Mouse (Mus musculus) heart, adult 11 months (tissue): ENCODE measurements around the gene Smim6.
A peak's percentile ranks its signal among the peaks of the same experiment; 100 is the strongest.

ENCODE experiments used
- DNase-seq: peaks from one replicate; pipeline ENCODE4 v3.0.0; 2022

Smim6 gene

GRCm38 (mm10) chr11:115941980-115942379, 30.2 kb downstream of the Smim6 start:
- DNase-seq = no peak

- no peak for DNase-seq
Measured at GRCm38 (mm10) chr11:115945247-115945646, 33.4 kb downstream of the Smim6 start.

GRCm38 (mm10) chr11:115946221-115946828, 34.5 kb downstream of the Smim6 start:
- DNase-seq = peak; percentile 93

- no peak for DNase-seq
Measured at GRCm38 (mm10) chr11:115948316-115948715, 36.5 kb downstream of the Smim6 start.

GRCm38 (mm10) chr11:115950719-115951118, 38.9 kb downstream of the Smim6 start:
- no peak for DNase-seq

GRCm38 (mm10) chr11:115954712-115955111, 42.9 kb downstream of the Smim6 start:
- DNase-seq = no peak

GRCm38 (mm10) chr11:115955195-115955858, 43.5 kb downstream of the Smim6 start:
- peak; percentile 98 for DNase-seq

- DNase-seq = no peak
Measured at GRCm38 (mm10) chr11:115956453-115956852, 44.6 kb downstream of the Smim6 start.

- DNase-seq = no peak
Measured at GRCm38 (mm10) chr11:115957971-115958370, 46.2 kb downstream of the Smim6 start.

- no peak for DNase-seq
Measured at GRCm38 (mm10) chr11:115959018-115959417, 47.2 kb downstream of the Smim6 start.

GRCm38 (mm10) chr11:115962651-115963412, 51.0 kb downstream of the Smim6 start:
- DNase-seq = no peak
